Mouse (Mus musculus): ENCODE measurements at regions not wholly inside any gene's neighbourhood (a gene's known extent, or its start where the extent isn't known, plus 50 kb on each side); places are given as distances from the start of the nearest gene placed in this dataset.

- intact Hi-C loops (cut with DNase I): no loop called here
- TF ChIP-seq CTCF (IDR thresholded peaks at IDR 0.05): no peak
- DNase-seq (ENCODE audit: extremely low spot score in 1 of 2, low spot score in 2 of 2): no peak
- Histone ChIP-seq H3K4me3 (no peak overlapping the region), H3K27ac (no peak overlapping the region)
These were observed 353.6 kb downstream of the Slc16a7 start for GRCm38 (mm10) chr10:125035631-125036030.

- TF ChIP-seq CTCF (IDR thresholded peaks at IDR 0.05): no peak
- DNase-seq (ENCODE audit: extremely low spot score in 1 of 2, low spot score in 2 of 2): no peak
These were observed 360.9 kb downstream of the Slc16a7 start for GRCm38 (mm10) chr10:125028347-125028746.

GRCm38 (mm10) chr10:125026851-125027250 is 362.4 kb downstream of the Slc16a7 start:
- no peak for TF ChIP-seq CTCF (IDR thresholded peaks at IDR 0.05)
- intact Hi-C loops (cut with DNase I): no loop called here
- DNase-seq (ENCODE audit: extremely low spot score in 1 of 2, low spot score in 2 of 2): no peak

More at GRCm38 (mm10) chr10:125028347-125028746, 360.9 kb downstream of the Slc16a7 start:
- intact Hi-C loops (cut with DNase I): no loop called here
- H3K4me3 ChIP-seq: no peak overlapping the region
- no peak overlapping the region for H3K27ac ChIP-seq

More at GRCm38 (mm10) chr10:125026851-125027250, 362.4 kb downstream of the Slc16a7 start:
- Histone ChIP-seq H3K4me3 (no peak overlapping the region), H3K27ac (no peak overlapping the region)

Measured in left cerebral cortex, adult 2 months (tissue).